Mouse (Mus musculus): ENCODE data around the gene Arhgef11. TPM values are rescaled to one million over a fixed set of nuclear protein-coding genes. Genes with fewer than 3 reads are reported as not detected.

The Arhgef11 gene
- polyA plus RNA-seq, 1 experiment: 6.1 TPM

DNA sequence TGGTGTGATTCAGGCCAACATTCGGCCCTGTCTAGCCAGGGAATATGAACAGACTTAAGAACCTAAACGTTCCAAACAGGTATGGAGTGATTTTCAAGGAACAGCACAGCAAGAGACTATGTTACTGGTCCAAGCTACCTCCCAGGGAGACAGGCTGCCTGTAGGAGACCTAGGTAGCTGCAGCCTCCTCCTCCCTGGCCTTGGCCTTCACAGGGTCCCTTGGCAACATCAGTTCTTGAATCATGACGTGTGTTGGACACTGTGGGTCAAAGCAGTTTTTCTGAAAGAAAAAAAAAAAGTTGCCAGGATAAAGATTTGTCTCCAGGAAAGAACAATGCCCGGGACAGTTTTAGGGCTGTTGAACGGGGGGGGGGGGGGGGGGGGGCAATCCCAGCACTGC is 121.5 kb downstream of the Arhgef11 start:
- H3K27me3 ChIP-seq (ENCODE audit: control insufficient read depth, insufficient read depth, insufficient read length): no peaks in the 10 kb centered on the region
- no peak overlapping the region for H3ac ChIP-seq (ENCODE audit: control insufficient read depth, insufficient read length)
- no peak overlapping the region for H3K4me3 ChIP-seq
- H3K36me3 ChIP-seq (ENCODE audit: control insufficient read depth, insufficient read depth): no peaks in the 10 kb centered on the region
- H3K4me2 ChIP-seq (ENCODE audit: low read depth): no peak overlapping the region
- TF ChIP-seq TCF12 (IDR thresholded peaks at IDR 0.05; ENCODE audit: insufficient read depth, poor library complexity, severe bottlenecking) (no peak), E2F4 (IDR thresholded peaks at IDR 0.05; ENCODE audit: insufficient read depth) (no peak), USF1 (IDR thresholded peaks at IDR 0.05; ENCODE audit: low read depth) (no peak), SRF (IDR thresholded peaks at IDR 0.05; ENCODE audit: control insufficient read depth, insufficient read length, low read depth) (no peak), CEBPB (IDR thresholded peaks at IDR 0.05; ENCODE audit: insufficient read depth, poor library complexity, severe bottlenecking) (no peak), MYOG (IDR thresholded peaks at IDR 0.05; ENCODE audit: control insufficient read depth in 1 of 3, insufficient read depth in 1 of 3, insufficient read length in 2 of 3, low read depth in 2 of 3) (no peak), REST (IDR thresholded peaks at IDR 0.05; ENCODE audit: insufficient read depth, insufficient read length) (no peak), POLR2A (IDR thresholded peaks at IDR 0.05; ENCODE audit: insufficient read length, low read depth) (no peak), MAX (IDR thresholded peaks at IDR 0.05; ENCODE audit: low read depth) (no peak), TCF3 (IDR thresholded peaks at IDR 0.05; ENCODE audit: insufficient read length, low read depth) (no peak), POLR2AphosphoS2 (IDR thresholded peaks at IDR 0.05; ENCODE audit: insufficient read length, low read depth) (no peak), MYOD1 (IDR thresholded peaks at IDR 0.05; ENCODE audit: control insufficient read depth in 1 of 3, insufficient read length in 2 of 3, low read depth in 2 of 3) (no peak)
- no peaks in the 10 kb centered on the region for H3K79me2 ChIP-seq (ENCODE audit: control insufficient read depth, insufficient read depth)

DNA sequence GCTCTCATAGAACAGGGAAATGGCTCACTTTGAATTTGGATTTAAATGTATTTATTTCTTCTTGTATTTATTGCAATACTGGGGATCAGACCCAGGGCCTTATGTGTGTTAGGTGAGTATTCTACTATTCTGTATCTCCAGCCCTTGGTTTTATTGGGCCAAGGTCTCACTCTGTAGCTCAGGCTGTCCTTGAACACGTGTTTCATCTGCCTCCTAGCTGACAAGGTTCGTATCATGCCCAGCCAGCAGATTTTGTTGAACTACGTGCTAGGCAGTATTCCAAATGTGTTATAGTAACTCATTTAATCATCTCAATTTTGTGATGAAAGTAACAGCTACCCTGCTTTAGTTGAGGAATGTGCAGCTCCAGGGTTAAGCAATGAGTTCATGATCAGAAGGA is 124.7 kb downstream of the Arhgef11 start:
- no peaks in the 10 kb centered on the region for H3K79me2 ChIP-seq (ENCODE audit: control insufficient read depth, insufficient read depth)
- H3K4me3 ChIP-seq: no peak overlapping the region
- H3K4me2 ChIP-seq (ENCODE audit: low read depth): no peak overlapping the region
- TF ChIP-seq MYOD1 (IDR thresholded peaks at IDR 0.05; ENCODE audit: control insufficient read depth in 1 of 3, insufficient read length in 2 of 3, low read depth in 2 of 3) (no peak), MYOG (IDR thresholded peaks at IDR 0.05; ENCODE audit: control insufficient read depth in 1 of 3, insufficient read depth in 1 of 3, insufficient read length in 2 of 3, low read depth in 2 of 3) (no peak), TCF12 (IDR thresholded peaks at IDR 0.05; ENCODE audit: insufficient read depth, poor library complexity, severe bottlenecking) (no peak), REST (IDR thresholded peaks at IDR 0.05; ENCODE audit: insufficient read depth, insufficient read length) (no peak), CEBPB (IDR thresholded peaks at IDR 0.05; ENCODE audit: insufficient read depth, poor library complexity, severe bottlenecking) (no peak), E2F4 (IDR thresholded peaks at IDR 0.05; ENCODE audit: insufficient read depth) (no peak), TCF3 (IDR thresholded peaks at IDR 0.05; ENCODE audit: insufficient read length, low read depth) (no peak), MAX (IDR thresholded peaks at IDR 0.05; ENCODE audit: low read depth) (no peak), SRF (IDR thresholded peaks at IDR 0.05; ENCODE audit: control insufficient read depth, insufficient read length, low read depth) (no peak), POLR2A (IDR thresholded peaks at IDR 0.05; ENCODE audit: insufficient read length, low read depth) (no peak), USF1 (IDR thresholded peaks at IDR 0.05; ENCODE audit: low read depth) (no peak), POLR2AphosphoS2 (IDR thresholded peaks at IDR 0.05; ENCODE audit: insufficient read length, low read depth) (no peak)
- no peak overlapping the region for H3ac ChIP-seq (ENCODE audit: control insufficient read depth, insufficient read length)
- no peaks in the 10 kb centered on the region for H3K36me3 ChIP-seq (ENCODE audit: control insufficient read depth, insufficient read depth)
- H3K27me3 ChIP-seq (ENCODE audit: control insufficient read depth, insufficient read depth, insufficient read length): no peaks in the 10 kb centered on the region

DNA sequence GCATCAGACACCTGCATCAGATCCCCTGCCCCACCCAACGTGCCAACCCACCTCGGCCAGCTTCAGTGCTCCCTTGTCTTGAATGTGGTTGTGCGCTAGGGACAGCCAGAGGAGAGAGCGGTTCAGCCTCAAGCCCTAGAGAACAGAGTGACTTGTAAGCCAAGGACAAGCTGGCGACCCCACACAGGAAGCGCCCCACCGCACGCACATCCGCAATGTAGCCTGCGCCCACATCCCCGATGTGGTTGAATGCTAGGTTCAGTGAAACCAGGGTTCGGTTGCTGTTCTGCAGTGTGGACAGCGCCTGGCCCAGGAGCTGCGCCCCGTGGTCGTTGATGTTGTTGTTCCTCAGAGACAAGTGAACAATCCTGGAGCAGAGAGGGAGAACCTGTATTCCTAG is 125.4 kb downstream of the Arhgef11 start:
- Histone ChIP-seq H3K36me3 (ENCODE audit: control insufficient read depth, insufficient read depth) (no peaks in the 10 kb centered on the region), H3K4me2 (ENCODE audit: low read depth) (no peak overlapping the region), H3ac (ENCODE audit: control insufficient read depth, insufficient read length) (no peak overlapping the region), H3K4me3 (no peak overlapping the region), H3K79me2 (ENCODE audit: control insufficient read depth, insufficient read depth) (no peaks in the 10 kb centered on the region), H3K27me3 (ENCODE audit: control insufficient read depth, insufficient read depth, insufficient read length) (no peaks in the 10 kb centered on the region)
- TF ChIP-seq MYOG (IDR thresholded peaks at IDR 0.05; ENCODE audit: control insufficient read depth in 1 of 3, insufficient read depth in 1 of 3, insufficient read length in 2 of 3, low read depth in 2 of 3): no peak
- TF ChIP-seq MYOD1 (IDR thresholded peaks at IDR 0.05; ENCODE audit: control insufficient read depth in 1 of 3, insufficient read length in 2 of 3, low read depth in 2 of 3): no peak
- no peak for TF ChIP-seq REST (IDR thresholded peaks at IDR 0.05; ENCODE audit: insufficient read depth, insufficient read length)
- no peak for TF ChIP-seq CEBPB (IDR thresholded peaks at IDR 0.05; ENCODE audit: insufficient read depth, poor library complexity, severe bottlenecking)
- no peak for TF ChIP-seq SRF (IDR thresholded peaks at IDR 0.05; ENCODE audit: control insufficient read depth, insufficient read length, low read depth)
- TF ChIP-seq TCF3 (IDR thresholded peaks at IDR 0.05; ENCODE audit: insufficient read length, low read depth): no peak
- no peak for TF ChIP-seq POLR2AphosphoS2 (IDR thresholded peaks at IDR 0.05; ENCODE audit: insufficient read length, low read depth)
- TF ChIP-seq TCF12 (IDR thresholded peaks at IDR 0.05; ENCODE audit: insufficient read depth, poor library complexity, severe bottlenecking): no peak
- no peak for TF ChIP-seq MAX (IDR thresholded peaks at IDR 0.05; ENCODE audit: low read depth)
- no peak for TF ChIP-seq USF1 (IDR thresholded peaks at IDR 0.05; ENCODE audit: low read depth)
- TF ChIP-seq POLR2A (IDR thresholded peaks at IDR 0.05; ENCODE audit: insufficient read length, low read depth): no peak
- no peak for TF ChIP-seq E2F4 (IDR thresholded peaks at IDR 0.05; ENCODE audit: insufficient read depth)

DNA sequence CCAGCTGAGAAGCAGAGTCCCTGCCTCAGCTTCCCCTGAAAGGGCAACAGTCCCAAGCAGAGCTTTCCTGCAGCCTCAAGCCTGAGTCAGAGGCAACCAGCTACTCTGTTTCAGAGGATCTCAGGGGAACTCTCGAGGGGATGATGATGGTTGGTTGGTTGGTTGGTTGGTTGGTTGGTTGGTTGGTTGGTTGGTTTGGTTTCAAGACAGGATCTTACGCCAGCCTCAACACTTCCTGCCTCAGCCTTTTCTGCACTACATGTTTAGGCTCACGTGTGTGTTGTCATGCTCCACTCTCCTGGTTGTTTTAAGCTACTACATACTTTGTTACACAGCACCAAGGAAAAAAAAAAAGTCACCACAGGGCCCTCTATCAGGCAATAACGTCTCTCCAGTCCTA is 126.6 kb downstream of the Arhgef11 start:
- Histone ChIP-seq H3K4me2 (ENCODE audit: low read depth) (no peak overlapping the region), H3K36me3 (ENCODE audit: control insufficient read depth, insufficient read depth) (no peaks in the 10 kb centered on the region), H3K79me2 (ENCODE audit: control insufficient read depth, insufficient read depth) (no peaks in the 10 kb centered on the region), H3K27me3 (ENCODE audit: control insufficient read depth, insufficient read depth, insufficient read length) (no peaks in the 10 kb centered on the region), H3K4me3 (no peak overlapping the region), H3ac (ENCODE audit: control insufficient read depth, insufficient read length) (no peak overlapping the region)
- TF ChIP-seq REST (IDR thresholded peaks at IDR 0.05; ENCODE audit: insufficient read depth, insufficient read length) (no peak), E2F4 (IDR thresholded peaks at IDR 0.05; ENCODE audit: insufficient read depth) (no peak), USF1 (IDR thresholded peaks at IDR 0.05; ENCODE audit: low read depth) (no peak), MYOD1 (IDR thresholded peaks at IDR 0.05; ENCODE audit: control insufficient read depth in 1 of 3, insufficient read length in 2 of 3, low read depth in 2 of 3) (no peak)
